Mouse (Mus musculus) MEL (cell line): ENCODE measurements around the gene Ttc6. TPM values are rescaled to one million over a fixed set of nuclear protein-coding genes. Genes with fewer than 3 reads are reported as not detected.

Experiments
- DNase-seq: peaks from one replicate; pipeline ENCODE4 v3.0.0; 2011; ENCODE audit warnings: low read depth, low spot score
- H3K27ac ChIP-seq: 2 replicates; pipeline ENCODE4 v1.5.1; 2012; ENCODE audit warnings: low read depth, mild to moderate bottlenecking, control low read depth, low read length, moderate library complexity; ENCODE audit not compliant: control insufficient read depth
- H3K27me3 ChIP-seq, 2 experiments: fragments of 150-350 bp in 1 of 2; sonication (generic) in 1 of 2; 2 replicates each; pipeline ENCODE4 v1.6.1; 2012; ENCODE audit warnings: low read length in 2 of 2, mild to moderate bottlenecking in 2 of 2, improper control_type of control experiment in 1 of 2, moderate library complexity in 1 of 2; ENCODE audit not compliant: insufficient read depth in 2 of 2, control insufficient read depth in 1 of 2
- H3K36me3 ChIP-seq, 2 experiments: 2 replicates each; pipeline ENCODE4 v1.6.1; 2012 to 2014; ENCODE audit warnings: low read length in 2 of 2, improper control_type of control experiment in 1 of 2, inconsistent platforms in 1 of 2, mild to moderate bottlenecking in 1 of 2; ENCODE audit not compliant: insufficient read depth in 2 of 2, control insufficient read depth in 1 of 2
- H3K4me1 ChIP-seq, 2 experiments: fragments of 150-350 bp in 1 of 2; sonication (generic) in 1 of 2; 2 replicates each; pipeline ENCODE4 v1.6.1; 2012; ENCODE audit warnings: low read length in 2 of 2, improper control_type of control experiment in 1 of 2, mild to moderate bottlenecking in 1 of 2; ENCODE audit not compliant: insufficient read depth in 2 of 2, control insufficient read depth in 1 of 2
- H3K4me3 ChIP-seq, 2 experiments: fragments of 150-350 bp in 1 of 2; sonication (generic) in 1 of 2; 2 replicates each; pipeline ENCODE4 v1.5.1; 2012; ENCODE audit warnings: low read depth in 2 of 2, low read length in 2 of 2, mild to moderate bottlenecking in 2 of 2, moderate library complexity in 2 of 2, control low read depth in 1 of 2, improper control_type of control experiment in 1 of 2; ENCODE audit not compliant: control insufficient read depth in 1 of 2, insufficient read depth in 1 of 2
- H3K79me2 ChIP-seq: 2 replicates; pipeline ENCODE4 v1.6.1; 2012; ENCODE audit warnings: mild to moderate bottlenecking, low read length, moderate library complexity; ENCODE audit not compliant: control insufficient read depth, poor library complexity, insufficient read depth
- H3K9ac ChIP-seq: 2 replicates; pipeline ENCODE4 v1.6.1; 2012; ENCODE audit warnings: low read depth, mild to moderate bottlenecking, control low read depth, low read length, moderate library complexity; ENCODE audit not compliant: control insufficient read depth, poor library complexity, severe bottlenecking
- H3K9me3 ChIP-seq: fragments of 150-350 bp; sonication (generic); replicated peaks from 2 replicates; pipeline ENCODE4 v1.6.1; 2012; ENCODE audit warnings: mild to moderate bottlenecking, low read length, improper control_type of control experiment, moderate library complexity; ENCODE audit not compliant: insufficient read depth
- EP300 ChIP-seq, 2 experiments: IDR thresholded peaks; 2 replicates each; pipeline ENCODE4 v1.6.1; 2011; ENCODE audit warnings: improper control_type of control experiment in 2 of 2, low read length in 2 of 2, low read depth in 1 of 2, mild to moderate bottlenecking in 1 of 2
- ETS1 ChIP-seq: IDR thresholded peaks from 2 replicates; pipeline ENCODE4 v1.6.1; 2012; ENCODE audit warnings: low read depth, mild to moderate bottlenecking, inconsistent platforms, low read length, improper control_type of control experiment, moderate library complexity
- JUND ChIP-seq: IDR thresholded peaks from 2 replicates; pipeline ENCODE4 v1.6.1; 2011; ENCODE audit warnings: low read depth, mild to moderate bottlenecking, improper control_type of control experiment, low read length
- MEF2A ChIP-seq: IDR thresholded peaks from 2 replicates; pipeline ENCODE4 v1.6.1; 2014; ENCODE audit warnings: low read depth, mild to moderate bottlenecking, inconsistent platforms, low read length, improper control_type of control experiment; ENCODE audit not compliant: poor library complexity, insufficient replicate concordance, severe bottlenecking; ENCODE audit errors: extremely low read depth
- NELFE ChIP-seq: IDR thresholded peaks from 2 replicates; pipeline ENCODE4 v1.6.1; 2011; ENCODE audit warnings: low read depth, low read length, improper control_type of control experiment
- NRF1 ChIP-seq: IDR thresholded peaks from 2 replicates; pipeline ENCODE4 v1.6.1; 2014; ENCODE audit warnings: low read depth, mild to moderate bottlenecking, inconsistent platforms, low read length, improper control_type of control experiment, moderate library complexity; ENCODE audit not compliant: poor library complexity, insufficient read depth, severe bottlenecking
- SIN3A ChIP-seq: IDR thresholded peaks from 2 replicates; pipeline ENCODE4 v1.6.1; 2012; ENCODE audit warnings: low read length, improper control_type of control experiment, inconsistent platforms
- TAL1 ChIP-seq: IDR thresholded peaks from 2 replicates; pipeline ENCODE4 v1.6.1; 2012; ENCODE audit warnings: mild to moderate bottlenecking, inconsistent platforms, low read length, moderate library complexity, mixed read lengths
- TBP ChIP-seq: IDR thresholded peaks from 2 replicates; pipeline ENCODE4 v1.8.0; 2011; ENCODE audit warnings: low read depth, low read length, improper control_type of control experiment
- ZC3H11A ChIP-seq: IDR thresholded peaks from 2 replicates; pipeline ENCODE4 v1.6.1; 2012; ENCODE audit warnings: low read depth, mild to moderate bottlenecking, inconsistent platforms, low read length, improper control_type of control experiment
- ZKSCAN1 ChIP-seq: IDR thresholded peaks from 2 replicates; pipeline ENCODE4 v1.6.1; 2012; ENCODE audit warnings: low read depth, mild to moderate bottlenecking, inconsistent platforms, low read length, improper control_type of control experiment, moderate library complexity
- polyA plus RNA-seq, 2 experiments: library from polyadenylated mRNA; stranded (reverse) in 1 of 2; unstranded in 1 of 2; fragments of >175 nt in 1 of 2; fragments of >200 nt in 1 of 2; gene quantifications; 2 replicates each; pipeline versions ENCODE4 v1.2.1 to v1.2.4; 2012; ENCODE audit warnings: low replicate concordance in 2 of 2, low read depth in 1 of 2; ENCODE audit not compliant: insufficient read length in 2 of 2, insufficient read depth in 1 of 2, missing spikeins in 1 of 2
- total RNA-seq: library from RNA; depleted of rRNA; stranded (reverse); fragments of 300-350 nt; gene quantifications from 2 replicates; pipeline ENCODE4 v1.2.3, GENCODE M21; 2012

Ttc6 gene
- total and polyA plus RNA-seq, 3 experiments: not detected

GRCm38 (mm10) chr12:57537791-57538587 lies 25.9 kb upstream of the Ttc6 start:
- TF ChIP-seq ZC3H11A: no peak
- TF ChIP-seq, all 39 proteins: peak for 0
- Histone ChIP-seq H3K4me3 (no peak overlapping the region), H3K9ac (no peak overlapping the region), H3K27ac (no peak overlapping the region), H3K9me3 (no peaks in the 10 kb centered on the region), H3K4me1 (no peaks in the 10 kb centered on the region), H3K27me3 (no peaks in the 10 kb centered on the region), H3K79me2 (no peaks in the 10 kb centered on the region), H3K36me3 (no peaks in the 10 kb centered on the region)
- no peak for DNase-seq

GRCm38 (mm10) chr12:57538588-57539550 lies 25.0 kb upstream of the Ttc6 start:
- no peak for DNase-seq
- H3K4me3 ChIP-seq: no peak overlapping the region
- H3K9me3 ChIP-seq: no peaks in the 10 kb centered on the region
- H3K27ac ChIP-seq: no peak overlapping the region
- no peaks in the 10 kb centered on the region for H3K4me1 ChIP-seq
- TF ChIP-seq SIN3A (no peak), ETS1 (no peak), NRF1 (no peak), EP300 (IDR thresholded peaks at IDR 0.05; ENCODE audit: low read depth in 1 of 2, low read length in 2 of 2) (no peak)
- H3K36me3 ChIP-seq: no peaks in the 10 kb centered on the region
- no peak overlapping the region for H3K9ac ChIP-seq
- H3K79me2 ChIP-seq: no peaks in the 10 kb centered on the region
- no peaks in the 10 kb centered on the region for H3K27me3 ChIP-seq

- TF ChIP-seq ZKSCAN1 (no peak), NELFE (no peak), TBP (no peak), MEF2A (no peak), NRF1 (no peak), ETS1 (no peak), TAL1 (no peak), JUND (no peak)
- H3K36me3 ChIP-seq: no peaks in the 10 kb centered on the region
- no peak for DNase-seq
- H3K9me3 ChIP-seq: no peaks in the 10 kb centered on the region
- H3K27ac ChIP-seq: no peak overlapping the region
- H3K4me1 ChIP-seq: no peaks in the 10 kb centered on the region
- H3K9ac ChIP-seq: no peak overlapping the region
- H3K4me3 ChIP-seq: no peak overlapping the region
- no peaks in the 10 kb centered on the region for H3K27me3 ChIP-seq
- no peaks in the 10 kb centered on the region for H3K79me2 ChIP-seq
Observed at GRCm38 (mm10) chr12:57539551-57539985, 24.3 kb upstream of the Ttc6 start.
